Mouse (Mus musculus) heart, embryonic 12.5 days (tissue): Measurements from ENCODE around the gene Tmem69. TPM values are rescaled to one million over a fixed set of nuclear protein-coding genes. Genes with fewer than 3 reads are reported as not detected.

Experiments
- ATAC-seq: fragments of 200-750 bp; cut with Nextera tagmentation; 2 replicates; pipeline ENCODE4 v1.8.0; 2017; ENCODE audit warnings: moderate TSS enrichment, moderate library complexity; ENCODE audit not compliant: insufficient number of reproducible peaks, low FRiP score
- H3K27ac ChIP-seq: fragments of 300-500 bp; sonication (generic); 2 replicates; pipeline ENCODE4 v1.5.1; 2016; ENCODE audit warnings: mild to moderate bottlenecking, moderate library complexity; ENCODE audit not compliant: poor library complexity, severe bottlenecking
- H3K27me3 ChIP-seq: fragments of 300-500 bp; sonication (generic); replicated peaks from 2 replicates; pipeline ENCODE4 v1.6.1; 2016; ENCODE audit warnings: mild to moderate bottlenecking, moderate library complexity
- H3K36me3 ChIP-seq: fragments of 300-500 bp; sonication (generic); 2 replicates; pipeline ENCODE4 v1.6.1; 2016; ENCODE audit warnings: mild to moderate bottlenecking, moderate library complexity
- H3K4me1 ChIP-seq: fragments of 300-500 bp; sonication (generic); replicated peaks from 2 replicates; pipeline ENCODE4 v1.6.1; 2016; ENCODE audit warnings: mild to moderate bottlenecking
- H3K4me2 ChIP-seq: fragments of 300-500 bp; sonication (generic); 2 replicates; pipeline ENCODE4 v1.6.1; 2016; ENCODE audit warnings: mild to moderate bottlenecking, moderate library complexity
- H3K4me3 ChIP-seq: fragments of 300-500 bp; sonication (generic); 2 replicates; pipeline ENCODE4 v1.5.1; 2016; ENCODE audit warnings: mild to moderate bottlenecking
- H3K9ac ChIP-seq: fragments of 300-500 bp; sonication (generic); 2 replicates; pipeline ENCODE4 v1.6.1; 2016; ENCODE audit warnings: mild to moderate bottlenecking, moderate library complexity
- H3K9me3 ChIP-seq: fragments of 300-500 bp; sonication (generic); replicated peaks from 2 replicates; pipeline ENCODE4 v1.6.1; 2016; ENCODE audit warnings: mild to moderate bottlenecking, moderate library complexity
- WGBS: fragments of 180-500 bp; shearing (Covaris S2); methylation state at CpG from one replicate; pipeline ENCODE4 v1.1.7; 2016; 5-methylcytosine and 5-hydroxymethylcytosine counted together
- polyA plus RNA-seq: library from polyadenylated mRNA; unstranded; fragments of >200 nt; fragmentation: Nextera tagmentation; extraction: Ambion mirVana; gene quantifications from 2 replicates; pipeline ENCODE4 v1.2.1, GENCODE M21; 2016

Gene Tmem69
- polyA plus RNA-seq = 23.3 and 26.3 TPM in 2 replicates

- Histone ChIP-seq H3K4me3 (peak within 1 kb of the TSS; percentile 79), H3K27me3 (no peaks in the 10 kb centered on the region), H3K9ac (peak within 1 kb of the TSS; percentile 87), H3K36me3 (peaks cover 20% of the 10 kb centered on the region), H3K9me3 (no peaks in the 10 kb centered on the region), H3K4me1 (peaks cover 2% of the 10 kb centered on the region; the same call in 1 of the 2 replicates), H3K27ac (peak within 1 kb of the TSS; percentile 98), H3K4me2 (peak within 1 kb of the TSS; percentile 80)
- no peak for ATAC-seq
- 3% methylated on average over 23 of the region's 23 CpGs for WGBS
Measured at GRCm38 (mm10) chr4:116555413-116556300, at the start of gene Tmem69. Gene Tmem69 (minus strand): TSS chr4:116555936.

- Histone ChIP-seq H3K4me3 (peak overlapping the region; percentile 65), H3K27me3 (no peaks in the 10 kb centered on the region), H3K9me3 (no peaks in the 10 kb centered on the region), H3K27ac (peak overlapping the region; percentile 87), H3K9ac (peak overlapping the region; percentile 90), H3K4me1 (peaks cover 23% of the 10 kb centered on the region), H3K36me3 (peaks cover 49% of the 10 kb centered on the region), H3K4me2 (peak overlapping the region; percentile 86)
- 1% methylated on average over 50 of the region's 50 CpGs for WGBS
- peak; percentile 94 for ATAC-seq
Measured at GRCm38 (mm10) chr4:116596978-116597881, 41.5 kb upstream of the Tmem69 start.

GRCm38 (mm10) chr4:116596379-116596778 lies 40.6 kb upstream of the Tmem69 start, which contains the start of gene Ccdc17:
Gene Ccdc17 (plus strand): TSS chr4:116596654.
- Histone ChIP-seq H3K4me2 (peak within 1 kb of the TSS; percentile 86), H3K4me3 (peak within 1 kb of the TSS; percentile 65), H3K27me3 (no peaks in the 10 kb centered on the region), H3K9ac (peak within 1 kb of the TSS; percentile 90), H3K36me3 (peaks cover 49% of the 10 kb centered on the region), H3K4me1 (peaks cover 23% of the 10 kb centered on the region), H3K27ac (peak within 1 kb of the TSS; percentile 87), H3K9me3 (no peaks in the 10 kb centered on the region)
- 24% methylated on average over 5 of the region's 5 CpGs for WGBS
- no peak for ATAC-seq

GRCm38 (mm10) chr4:116595793-116596192 lies 40.1 kb upstream of the Tmem69 start:
- no peak overlapping the region for H3K4me3 ChIP-seq
- no peak overlapping the region for H3K9ac ChIP-seq
- H3K4me1 ChIP-seq = peaks cover 23% of the 10 kb centered on the region
- no peaks in the 10 kb centered on the region for H3K27me3 ChIP-seq
- ATAC-seq = no peak
- H3K9me3 ChIP-seq = no peaks in the 10 kb centered on the region
- H3K4me2 ChIP-seq = no peak overlapping the region
- H3K27ac ChIP-seq = no peak overlapping the region
- H3K36me3 ChIP-seq = peaks cover 49% of the 10 kb centered on the region
- WGBS = 77% methylated on average over 8 of the region's 8 CpGs

GRCm38 (mm10) chr4:116558151-116558882 lies 2.6 kb upstream of the Tmem69 start:
- 0 out of 2 replicates have a peak, but pooled peaks cover 2% of the 10 kb centered on the region for H3K4me1 ChIP-seq
- peak overlapping the region; percentile 98 for H3K27ac ChIP-seq
- peak overlapping the region; percentile 80 for H3K4me2 ChIP-seq
- ATAC-seq = no peak
- WGBS = 3% methylated on average over 15 of the region's 15 CpGs
- no peaks in the 10 kb centered on the region for H3K27me3 ChIP-seq
- H3K9me3 ChIP-seq = no peaks in the 10 kb centered on the region
- H3K4me3 ChIP-seq = peak overlapping the region; percentile 79
- H3K9ac ChIP-seq = peak overlapping the region; percentile 86
- peaks cover 23% of the 10 kb centered on the region for H3K36me3 ChIP-seq

- Histone ChIP-seq H3K9ac (peak within 1 kb of the TSS; percentile 87), H3K9me3 (no peaks in the 10 kb centered on the region), H3K27ac (peak within 1 kb of the TSS; percentile 98), H3K27me3 (no peaks in the 10 kb centered on the region), H3K4me1 (0 out of 2 replicates have a peak, but pooled peaks cover 2% of the 10 kb centered on the region), H3K4me3 (peak within 1 kb of the TSS; percentile 79), H3K36me3 (peaks cover 25% of the 10 kb centered on the region), H3K4me2 (peak within 1 kb of the TSS; percentile 80)
- peak; percentile 97 for ATAC-seq
- WGBS = under 1% methylated on average over 74 of the region's 78 CpGs
Measured at GRCm38 (mm10) chr4:116557306-116558121, 1.8 kb upstream of the Tmem69 start, which contains the start of gene Gpbp1l1. Gene Gpbp1l1 (plus strand): TSS chr4:116557658.

- peak; percentile 95 for ATAC-seq
- WGBS = under 1% methylated on average over 28 of the region's 28 CpGs
- peak overlapping the region; percentile 80 for H3K4me2 ChIP-seq
- H3K36me3 ChIP-seq = peaks cover 23% of the 10 kb centered on the region
- no peaks in the 10 kb centered on the region for H3K9me3 ChIP-seq
- H3K27ac ChIP-seq = peak overlapping the region; percentile 98
- H3K27me3 ChIP-seq = no peaks in the 10 kb centered on the region
- 0 out of 2 replicates have a peak, but pooled peaks cover 2% of the 10 kb centered on the region for H3K4me1 ChIP-seq
- H3K4me3 ChIP-seq = peak overlapping the region; percentile 79
- H3K9ac ChIP-seq = peak overlapping the region; percentile 87
Measured at GRCm38 (mm10) chr4:116556561-116557305, 997 bp upstream of the Tmem69 start.

GRCm38 (mm10) chr4:116553035-116553434 lies 2.7 kb downstream of the Tmem69 start:
- peaks cover 18% of the 10 kb centered on the region for H3K36me3 ChIP-seq
- no peak overlapping the region for H3K4me2 ChIP-seq
- ATAC-seq = no peak
- H3K4me3 ChIP-seq = no peak overlapping the region
- H3K9ac ChIP-seq = no peak overlapping the region
- H3K4me1 ChIP-seq = peaks cover 6% of the 10 kb centered on the region; the same call in 1 of the 2 replicates
- no peaks in the 10 kb centered on the region for H3K9me3 ChIP-seq
- no peak overlapping the region for H3K27ac ChIP-seq
- 86% methylated on average over 3 of the region's 3 CpGs for WGBS
- H3K27me3 ChIP-seq = no peaks in the 10 kb centered on the region

GRCm38 (mm10) chr4:116550432-116550831 lies 5.3 kb downstream of the Tmem69 start:
- Histone ChIP-seq H3K4me2 (no peak overlapping the region), H3K9ac (no peak overlapping the region), H3K36me3 (peaks cover 18% of the 10 kb centered on the region), H3K27ac (no peak overlapping the region), H3K27me3 (no peaks in the 10 kb centered on the region), H3K4me3 (no peak overlapping the region), H3K4me1 (peaks cover 4% of the 10 kb centered on the region; the same call in 1 of the 2 replicates), H3K9me3 (no peaks in the 10 kb centered on the region)
- ATAC-seq = no peak
- 51% methylated on average over 1 of the region's 1 CpGs for WGBS
